Mouse (Mus musculus): Measurements from ENCODE around the gene Sspn. TPM values are rescaled to one million over a fixed set of nuclear protein-coding genes. Genes with fewer than 3 reads are reported as not detected.

The Sspn gene
- polyA plus RNA-seq (2017; shearing (Covaris generic)), result under 1 TPM in 1 of 2 experiments, not detected in 1; 0.29 TPM

DNA sequence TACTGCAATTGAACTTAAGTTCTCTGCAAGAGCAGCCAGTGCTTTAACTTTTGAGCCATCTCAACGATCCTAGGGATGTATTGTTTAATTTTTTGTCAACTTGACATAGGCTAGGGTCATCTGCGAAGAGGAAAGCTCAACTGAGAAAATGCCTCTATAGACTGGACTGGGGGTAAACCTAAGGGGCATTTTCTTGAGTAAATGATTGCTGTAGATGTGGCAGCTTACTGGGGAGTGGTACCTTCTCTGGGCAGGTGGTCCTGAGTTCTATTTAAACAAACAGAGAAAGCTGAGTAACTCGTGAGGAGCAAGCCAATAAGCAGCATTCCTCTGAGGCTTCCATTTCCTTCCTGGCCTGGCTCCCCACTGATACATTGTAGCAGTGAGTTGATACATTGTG is at the start of gene Sspn:
TSS of gene Sspn (plus strand) at position 301 of the 400 bp plus-strand sequence.

Other genes starting within 250 kb of the Sspn start
- 1 to 10 TPM in 1 of 2 experiments, under 1 TPM in 1; 0.30 to 2.7 TPM for gene Rassf8, start 184.9 kb upstream of the Sspn start, polyA plus RNA-seq (2017; shearing (Covaris generic))
- gene Bhlhe41, start 66.1 kb upstream of the Sspn start, polyA plus RNA-seq (2017; shearing (Covaris generic)), result 1 to 10 TPM in 1 of 2 experiments, under 1 TPM in 1; 0.48 to 2.1 TPM